Mouse (Mus musculus) liver, postnatal 0 days (tissue): ENCODE data around the gene Eif4e2. TPM values are rescaled to one million over a fixed set of nuclear protein-coding genes. Genes with fewer than 3 reads are reported as not detected.
A peak's percentile ranks its signal among the peaks of the same experiment; 100 is the strongest.

Source experiments
- ATAC-seq: fragments of 200-750 bp; cut with Nextera tagmentation; 2 replicates; pipeline ENCODE4 v1.8.0; 2017; ENCODE audit warnings: mild to moderate bottlenecking, moderate library complexity
- DNase-seq: peaks from one replicate; pipeline ENCODE4 v3.0.0-alpha.2; 2016
- H3K27ac ChIP-seq: fragments of 300-500 bp; sonication (generic); 2 replicates; pipeline ENCODE4 v1.5.1; 2014; ENCODE audit warnings: antibody characterized with exemption, moderate library complexity, mild to moderate bottlenecking, low read depth
- H3K27me3 ChIP-seq: fragments of 300-500 bp; sonication (generic); 2 replicates; pipeline ENCODE4 v1.6.1; 2014; ENCODE audit warnings: low read length, control low read depth, mixed read lengths; ENCODE audit not compliant: insufficient read depth
- H3K36me3 ChIP-seq: fragments of 300-500 bp; sonication (generic); replicated peaks from 2 replicates; pipeline ENCODE4 v1.6.1; 2014; ENCODE audit warnings: mild to moderate bottlenecking, control low read depth, low read length, moderate library complexity, mixed read lengths; ENCODE audit not compliant: insufficient read depth
- H3K4me1 ChIP-seq: fragments of 300-500 bp; sonication (generic); 2 replicates; pipeline ENCODE4 v1.6.1; 2014; ENCODE audit warnings: antibody characterized with exemption, mild to moderate bottlenecking, control low read depth; ENCODE audit not compliant: insufficient read depth
- H3K4me2 ChIP-seq: fragments of 300-500 bp; sonication (generic); 2 replicates; pipeline ENCODE4 v1.6.1; 2014; ENCODE audit warnings: low read depth, mild to moderate bottlenecking, low read length, moderate library complexity, mixed read lengths
- H3K4me3 ChIP-seq: fragments of 300-500 bp; sonication (generic); 2 replicates; pipeline ENCODE4 v1.5.1; 2014; ENCODE audit warnings: low read depth, low read length
- H3K9ac ChIP-seq: fragments of 300-500 bp; sonication (generic); replicated peaks from 2 replicates; pipeline ENCODE4 v1.6.1; 2014; ENCODE audit warnings: mild to moderate bottlenecking, moderate library complexity
- H3K9me3 ChIP-seq: fragments of 300-500 bp; sonication (generic); 2 replicates; pipeline ENCODE4 v1.6.1; 2016; ENCODE audit warnings: mild to moderate bottlenecking, control low read depth, low read length, mixed read lengths
- CTCF ChIP-seq: sonication (generic); IDR thresholded peaks from 2 replicates; pipeline ENCODE4 v1.5.1; 2016; ENCODE audit warnings: antibody characterized with exemption, low read depth
- EP300 ChIP-seq: IDR thresholded peaks from 2 replicates; pipeline ENCODE4 v1.6.1; 2016; ENCODE audit warnings: antibody characterized with exemption, low read depth, mild to moderate bottlenecking
- WGBS: fragments of 180-500 bp; shearing (Covaris S2); extraction: QIAGEN DNeasy Blood & Tissue Kit; methylation state at CpG from one replicate; pipeline ENCODE4 v1.1.7; 2014; ENCODE audit not compliant: insufficient replicate concordance; 5-methylcytosine and 5-hydroxymethylcytosine counted together
- polyA plus RNA-seq: library from polyadenylated mRNA; unstranded; fragments of >200 nt; fragmentation: Nextera tagmentation; extraction: Ambion mirVana; gene quantifications from 2 replicates; pipeline ENCODE4 v1.2.1, GENCODE M21; 2015

The Eif4e2 gene
- polyA plus RNA-seq, 1 experiment from 2014 or later, result 91.7 TPM

- Histone ChIP-seq H3K4me3 (no peak overlapping the region), H3K4me2 (no peak overlapping the region), H3K36me3 (no peaks in the 10 kb centered on the region), H3K27ac (no peak overlapping the region), H3K4me1 (peaks cover 22% of the 10 kb centered on the region), H3K9me3 (no peaks in the 10 kb centered on the region), H3K9ac (no peak overlapping the region), H3K27me3 (peaks cover 14% of the 10 kb centered on the region; the same call in 1 of the 2 replicates)
- no peak for TF ChIP-seq CTCF
- no peak for TF ChIP-seq EP300
- DNase-seq (no peak), ATAC-seq (no peak)
- 80% methylated on average over 4 of the region's 4 CpGs for WGBS
These were observed 2.3 kb upstream of the Eif4e2 start for GRCm38 (mm10) chr1:87211431-87211830.

GRCm38 (mm10) chr1:87214748-87215147 lies 1.0 kb downstream of the Eif4e2 start:
- 12% methylated on average over 4 of the region's 4 CpGs for WGBS
- DNase-seq (no peak), ATAC-seq (no peak)
- Histone ChIP-seq H3K9ac (peak overlapping the region; percentile 93), H3K27me3 (no peaks in the 10 kb centered on the region), H3K36me3 (peaks cover 12% of the 10 kb centered on the region), H3K4me2 (peak overlapping the region; percentile 83), H3K4me1 (peaks cover 36% of the 10 kb centered on the region), H3K4me3 (peak overlapping the region; percentile 68), H3K9me3 (no peaks in the 10 kb centered on the region), H3K27ac (peak overlapping the region; percentile 100)
- no peak for TF ChIP-seq CTCF
- no peak for TF ChIP-seq EP300

DNA sequence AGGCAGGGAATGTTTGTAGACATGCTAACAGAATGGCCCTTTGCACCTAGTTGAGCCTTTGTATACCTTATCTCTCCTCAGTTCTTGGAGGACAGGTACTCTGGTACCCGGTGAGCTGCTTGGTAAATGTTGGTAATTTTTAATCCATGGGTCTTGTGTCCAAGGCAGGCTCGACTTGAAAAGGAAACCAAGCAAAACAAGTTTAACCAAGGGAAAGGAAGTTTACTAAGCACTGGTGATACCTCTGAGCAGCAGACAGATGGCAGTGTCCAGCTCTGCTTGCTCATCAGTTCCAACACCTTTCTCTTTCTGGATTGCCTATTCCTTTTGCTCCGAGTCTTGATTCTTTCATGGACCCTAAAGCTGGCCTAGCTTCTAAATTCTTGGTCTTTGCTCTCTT lies 4.2 kb downstream of the Eif4e2 start:
- Histone ChIP-seq H3K4me3 (no peak overlapping the region), H3K9ac (no peak overlapping the region), H3K4me2 (peak overlapping the region; percentile 2; the same call in 1 of the 2 replicates), H3K27me3 (no peaks in the 10 kb centered on the region), H3K36me3 (peaks cover 43% of the 10 kb centered on the region), H3K4me1 (peaks cover 36% of the 10 kb centered on the region), H3K9me3 (no peaks in the 10 kb centered on the region), H3K27ac (peak overlapping the region; percentile 19; the same call in 1 of the 2 replicates)
- DNase-seq, result no peak
- no peak for ATAC-seq
- 50% methylated on average over 3 of the region's 3 CpGs for WGBS
- TF ChIP-seq CTCF, result peak; percentile 69
- no peak for TF ChIP-seq EP300

- no peak for DNase-seq
- Histone ChIP-seq H3K27me3 (no peaks in the 10 kb centered on the region), H3K4me2 (no peak overlapping the region), H3K36me3 (peaks cover 93% of the 10 kb centered on the region), H3K27ac (no peak overlapping the region), H3K9ac (no peak overlapping the region), H3K9me3 (no peaks in the 10 kb centered on the region), H3K4me3 (no peak overlapping the region), H3K4me1 (no peaks in the 10 kb centered on the region)
- 89% methylated on average over 8 of the region's 8 CpGs for WGBS
- ATAC-seq, result no peak
- TF ChIP-seq CTCF (no peak), EP300 (no peak)
These were observed 12.0 kb downstream of the Eif4e2 start for GRCm38 (mm10) chr1:87225739-87226138.

DNA sequence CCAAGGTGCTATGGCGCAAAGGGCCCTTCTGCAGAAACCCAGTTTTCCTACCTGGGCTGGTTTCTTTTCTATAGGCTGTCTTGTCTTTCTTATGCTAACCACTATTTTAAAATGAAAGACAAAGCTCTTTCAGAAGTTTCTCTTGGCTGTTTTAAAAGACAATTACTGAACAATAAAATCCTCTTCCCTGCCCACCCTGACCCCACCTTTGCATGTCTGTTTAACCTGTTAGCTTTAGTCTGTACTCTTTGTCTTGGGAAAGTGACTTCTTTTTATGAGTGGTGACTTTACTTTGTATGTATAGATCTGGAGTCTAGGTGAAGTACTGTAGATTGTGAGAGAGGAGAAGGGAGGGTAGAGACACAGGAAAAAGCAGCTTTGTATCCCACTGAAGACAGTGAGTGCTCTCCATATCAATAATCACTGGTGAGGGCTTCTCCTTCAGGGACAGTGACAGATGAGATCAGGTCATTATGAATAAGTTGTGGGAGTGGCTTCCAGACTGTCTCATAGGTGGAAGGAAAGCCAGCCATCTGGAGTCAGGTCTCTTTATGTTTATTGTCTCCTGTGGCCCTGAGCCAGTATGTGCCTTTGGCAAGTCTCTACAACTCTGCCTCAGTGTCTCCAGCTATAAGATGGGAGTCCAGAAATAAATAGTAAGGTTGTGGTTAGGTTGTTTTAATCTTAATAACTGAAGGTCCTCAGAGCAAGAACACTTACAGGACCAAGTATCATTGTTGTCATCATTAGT lies 12.9 kb downstream of the Eif4e2 start:
- H3K9ac ChIP-seq, result no peak overlapping the region
- 90% methylated on average over 1 of the region's 1 CpGs for WGBS
- no peak overlapping the region for H3K4me2 ChIP-seq
- H3K27ac ChIP-seq, result no peak overlapping the region
- H3K27me3 ChIP-seq, result no peaks in the 10 kb centered on the region
- ATAC-seq (no peak), DNase-seq (no peak)
- H3K9me3 ChIP-seq, result no peaks in the 10 kb centered on the region
- H3K4me3 ChIP-seq, result no peak overlapping the region
- TF ChIP-seq EP300, result no peak
- TF ChIP-seq CTCF, result no peak
- H3K36me3 ChIP-seq, result peaks cover 85% of the 10 kb centered on the region
- H3K4me1 ChIP-seq, result no peaks in the 10 kb centered on the region

DNA sequence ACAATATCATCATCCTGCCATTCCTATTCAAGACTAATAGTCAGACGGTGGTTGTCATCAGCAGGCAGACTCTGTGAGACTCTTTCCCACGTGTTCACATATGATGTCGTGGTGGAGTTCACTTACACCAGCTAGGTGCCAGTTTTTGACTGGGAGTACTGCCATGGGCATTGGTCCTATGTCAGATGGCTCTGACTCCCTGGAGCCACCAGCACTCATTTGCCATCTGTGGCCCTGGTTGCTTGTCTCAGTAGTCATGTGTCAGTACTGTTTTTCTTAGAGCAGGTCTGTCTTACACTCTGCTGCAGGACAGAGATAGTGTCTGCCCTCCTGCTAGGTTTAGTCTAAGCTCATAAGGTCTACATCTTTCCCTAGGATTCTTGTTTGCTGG lies 13.4 kb downstream of the Eif4e2 start:
- Histone ChIP-seq H3K4me2 (no peak overlapping the region), H3K4me1 (no peaks in the 10 kb centered on the region), H3K36me3 (peaks cover 84% of the 10 kb centered on the region), H3K27ac (no peak overlapping the region), H3K4me3 (no peak overlapping the region), H3K9ac (no peak overlapping the region), H3K27me3 (no peaks in the 10 kb centered on the region), H3K9me3 (no peaks in the 10 kb centered on the region)
- TF ChIP-seq EP300 (no peak), CTCF (no peak)
- DNase-seq (no peak), ATAC-seq (no peak)
- 89% methylated on average over 3 of the region's 3 CpGs for WGBS
